Mouse (Mus musculus) ES-Bruce4 (cell line): ENCODE measurements around the gene Sult2a2. TPM values are rescaled to one million over a fixed set of nuclear protein-coding genes. Genes with fewer than 3 reads are reported as not detected.
"Not testable (repeated sequence)": the region's sequence is repeated elsewhere in the genome, so short reads cannot be mapped to it uniquely, and the experiment has no call there.

Experiments
- H3K27ac ChIP-seq: 2 replicates; pipeline ENCODE4 v1.5.1; 2012; ENCODE audit warnings: low read length, inconsistent platforms; ENCODE audit not compliant: insufficient read depth
- H3K27me3 ChIP-seq: 2 replicates; pipeline ENCODE4 v1.6.1; 2012; ENCODE audit warnings: mild to moderate bottlenecking, low read length, inconsistent platforms; ENCODE audit not compliant: control insufficient read depth, poor library complexity, insufficient read depth, severe bottlenecking
- H3K36me3 ChIP-seq: 2 replicates; pipeline ENCODE4 v1.6.1; 2012; ENCODE audit warnings: inconsistent platforms, mild to moderate bottlenecking, low read length, moderate library complexity; ENCODE audit not compliant: control insufficient read depth, poor library complexity, insufficient read depth, severe bottlenecking
- H3K4me1 ChIP-seq: one replicate; pipeline ENCODE4 v1.8.1; 2011; ENCODE audit warnings: low read length; ENCODE audit not compliant: control insufficient read depth, insufficient read depth
- H3K4me3 ChIP-seq: 2 replicates; pipeline ENCODE4 v1.5.1; 2011; ENCODE audit warnings: low read depth, mild to moderate bottlenecking, low read length
- H3K9ac ChIP-seq: 2 replicates; pipeline ENCODE4 v1.6.1; 2012; ENCODE audit warnings: low read depth, mild to moderate bottlenecking, inconsistent platforms; ENCODE audit not compliant: poor library complexity, severe bottlenecking
- H3K9me3 ChIP-seq: replicated peaks from 2 replicates; pipeline ENCODE4 v1.6.1; 2012; ENCODE audit warnings: mild to moderate bottlenecking, low read length, inconsistent platforms; ENCODE audit not compliant: control insufficient read depth, poor library complexity, insufficient read depth, severe bottlenecking
- CTCF ChIP-seq: IDR thresholded peaks from one replicate; pipeline ENCODE4 v1.8.1; 2011; ENCODE audit warnings: low read depth, low read length
- EP300 ChIP-seq: IDR thresholded peaks from 2 replicates; pipeline ENCODE4 v1.6.1; 2011; ENCODE audit warnings: low read depth, low read length; ENCODE audit not compliant: insufficient read depth
- POLR2A ChIP-seq: IDR thresholded peaks from one replicate; pipeline ENCODE4 v1.8.1; 2011; ENCODE audit warnings: low read length; ENCODE audit not compliant: insufficient read depth
- polyA plus RNA-seq: library from polyadenylated mRNA; stranded (reverse); fragments of >200 nt; gene quantifications from 2 replicates; pipeline ENCODE4 v1.2.4, GENCODE M21; 2011; ENCODE audit warnings: low read depth; ENCODE audit not compliant: missing spikeins, insufficient read depth, insufficient read length

Gene Sult2a2
- polyA plus RNA-seq = not detected in 2 replicates

DNA sequence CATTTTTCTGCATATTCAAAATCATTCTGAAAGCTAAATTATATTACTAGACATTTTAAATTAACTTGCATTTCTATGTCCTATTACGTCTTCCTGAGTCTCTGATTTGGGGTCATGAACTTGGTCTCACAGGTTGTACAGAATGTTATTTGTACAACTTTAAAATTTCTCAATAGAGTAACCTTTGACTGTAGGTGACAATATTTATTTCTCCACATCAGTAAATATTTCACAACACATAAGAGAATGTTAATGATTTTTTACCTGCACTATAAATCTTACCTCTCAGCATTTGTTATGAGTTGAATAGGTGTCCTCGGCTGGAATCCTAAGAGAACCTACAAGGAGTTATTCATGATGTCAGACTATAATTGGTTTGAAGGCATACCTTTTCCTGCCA lies at the start of gene Sult2a2:
Gene Sult2a2, plus strand, starts transcription at position 301 of the 400 bp plus-strand sequence.
- not testable (repeated sequence) for H3K4me1 ChIP-seq, H3K9me3 ChIP-seq, H3K27ac ChIP-seq, H3K9ac ChIP-seq, H3K4me3 ChIP-seq, H3K36me3 ChIP-seq, H3K27me3 ChIP-seq

DNA sequence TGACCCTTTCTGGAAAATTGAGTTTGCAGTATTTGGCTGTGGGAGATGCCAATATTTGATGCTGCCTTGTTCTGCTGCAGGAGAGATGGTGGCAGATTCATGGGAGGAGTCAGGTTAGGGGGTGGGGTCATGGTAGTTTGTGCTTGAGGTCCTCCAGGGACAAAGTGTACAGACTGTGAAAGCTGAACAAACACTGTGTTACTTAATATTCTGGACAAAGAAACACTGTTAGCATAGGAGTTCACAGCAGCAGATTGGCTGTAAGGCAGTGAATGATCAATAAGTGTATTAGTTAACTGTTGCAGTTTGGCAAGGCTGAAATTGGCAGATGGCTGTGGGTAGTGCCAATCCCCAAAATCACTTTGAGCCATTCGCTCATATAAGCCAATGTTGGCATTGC lies 80.6 kb downstream of the Sult2a2 start:
- H3K9ac ChIP-seq = no peak overlapping the region
- no peak overlapping the region for H3K27ac ChIP-seq
- H3K36me3 ChIP-seq = no peaks in the 10 kb centered on the region
- H3K27me3 ChIP-seq = no peaks in the 10 kb centered on the region
- no peaks in the 10 kb centered on the region for H3K9me3 ChIP-seq
- no peaks in the 10 kb centered on the region for H3K4me1 ChIP-seq
- TF ChIP-seq EP300 (no peak), CTCF (no peak), POLR2A (no peak)
- H3K4me3 ChIP-seq = no peak overlapping the region

Other genes with a start within 250 kb of the Sult2a2 start
- gene Bsph2, start 162.4 kb upstream of the Sult2a2 start, polyA plus RNA-seq = not detected in 2 replicates
- not detected in 2 replicates for gene Sult2a5, start 109.5 kb upstream of the Sult2a2 start, polyA plus RNA-seq
- not detected in 2 replicates for gene Sult2a1, start 103.9 kb downstream of the Sult2a2 start, polyA plus RNA-seq